Mouse (Mus musculus): ENCODE results near the gene Dnah1. TPM values are rescaled to one million over a fixed set of nuclear protein-coding genes. Genes with fewer than 3 reads are reported as not detected.

Gene Dnah1
- polyA plus RNA-seq, 1 experiment from 2014 or later: 7.1 TPM

DNA sequence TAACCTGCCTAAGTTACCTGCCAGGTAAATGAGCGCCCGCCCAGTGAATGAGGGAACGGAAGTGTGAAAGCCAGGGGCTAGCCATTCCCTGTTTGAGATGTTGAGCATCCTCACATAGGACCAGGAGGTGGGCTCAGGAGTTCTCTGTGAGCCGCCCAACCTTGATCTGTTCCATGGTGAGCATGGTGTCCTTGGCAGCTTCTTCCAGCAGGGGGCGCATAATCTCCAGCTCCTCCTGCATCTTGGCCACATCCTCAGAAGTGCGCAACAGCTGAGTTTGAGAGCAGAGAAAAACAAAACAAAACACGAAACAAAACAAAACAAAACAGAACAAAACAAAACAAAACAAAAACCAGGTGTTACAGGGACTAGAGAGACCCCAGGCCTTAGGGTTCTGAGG is 51.5 kb downstream of the Dnah1 start:
- DNase-seq (ENCODE audit: low spot score): peak; percentile 81
- Histone ChIP-seq H3K9me3 (no peaks in the 10 kb centered on the region), H3K4me3 (no peak overlapping the region), H3K27me3 (ENCODE audit: insufficient read depth, poor library complexity, severe bottlenecking) (peaks cover 8% of the 10 kb centered on the region), H3K36me3 (no peaks in the 10 kb centered on the region), H3K4me1 (replicated peaks) (peaks cover 31% of the 10 kb centered on the region), H3K27ac (no peak overlapping the region)
- 25% methylated on average over 7 of the region's 7 CpGs for WGBS

DNA sequence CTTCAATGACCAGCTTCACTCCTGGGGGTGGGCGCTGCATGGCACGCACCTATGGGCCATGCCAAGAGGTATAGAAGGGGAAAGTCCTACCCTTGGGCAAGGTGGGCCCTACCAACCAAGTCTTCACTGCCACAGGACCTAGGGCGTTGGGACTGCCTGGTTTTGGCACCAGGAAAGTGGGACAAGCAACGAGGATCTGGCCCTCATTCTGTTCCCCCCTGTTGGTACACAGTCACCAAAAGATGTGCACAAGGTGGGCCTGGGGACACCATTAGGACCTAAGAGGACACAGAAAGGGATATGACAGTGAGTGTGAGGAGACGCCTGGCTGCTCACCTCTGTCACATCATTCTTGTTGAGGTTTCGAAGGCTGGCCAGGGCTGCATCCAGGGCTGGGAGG is 52.6 kb downstream of the Dnah1 start:
- WGBS: 95% methylated on average over 6 of the region's 6 CpGs
- DNase-seq (ENCODE audit: low spot score): no peak
- H3K27ac ChIP-seq: no peak overlapping the region
- no peaks in the 10 kb centered on the region for H3K36me3 ChIP-seq
- H3K4me3 ChIP-seq: no peak overlapping the region
- H3K27me3 ChIP-seq (ENCODE audit: insufficient read depth, poor library complexity, severe bottlenecking): peaks cover 8% of the 10 kb centered on the region
- H3K9me3 ChIP-seq: no peaks in the 10 kb centered on the region
- H3K4me1 ChIP-seq (replicated peaks): peaks cover 31% of the 10 kb centered on the region

DNA sequence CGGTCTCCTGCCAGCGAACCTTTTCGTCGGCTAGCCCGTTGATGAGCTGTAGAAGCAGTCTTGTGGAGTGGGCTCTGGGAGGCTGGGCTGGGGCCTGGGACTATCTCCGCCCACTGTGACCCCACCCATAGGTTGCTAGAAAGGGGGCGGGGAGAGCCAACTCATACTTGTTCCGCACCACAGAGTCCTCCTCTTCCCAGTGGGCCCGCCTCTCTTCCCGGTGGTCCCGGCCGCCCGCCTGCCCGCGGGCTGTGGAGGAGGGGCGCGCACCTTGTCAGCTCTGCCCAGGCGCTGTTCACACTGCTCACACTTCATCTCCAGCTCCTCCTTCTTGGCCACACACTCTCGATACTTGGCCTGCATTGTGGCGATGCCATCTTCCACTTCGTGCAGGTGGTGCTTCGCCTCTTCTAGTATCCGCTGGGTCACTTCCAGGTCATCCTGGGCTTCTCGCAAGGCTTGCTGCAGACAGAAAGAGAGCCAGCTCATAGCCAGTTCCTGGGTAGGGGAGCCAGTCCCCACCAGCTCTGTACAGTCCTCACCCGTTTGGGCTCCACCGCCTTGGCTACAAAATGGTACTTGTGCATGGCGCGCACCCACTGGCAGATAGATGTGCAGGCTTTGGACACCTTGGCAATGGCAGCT is 54.1 kb downstream of the Dnah1 start:
- WGBS: 16% methylated on average over 28 of the region's 28 CpGs
- Histone ChIP-seq H3K27ac (peak overlapping the region; percentile 80), H3K4me1 (replicated peaks) (peaks cover 31% of the 10 kb centered on the region), H3K9me3 (no peaks in the 10 kb centered on the region), H3K36me3 (no peaks in the 10 kb centered on the region), H3K27me3 (ENCODE audit: insufficient read depth, poor library complexity, severe bottlenecking) (peaks cover 8% of the 10 kb centered on the region), H3K4me3 (peak overlapping the region; percentile 42)
- DNase-seq (ENCODE audit: low spot score): peak; percentile 81

DNA sequence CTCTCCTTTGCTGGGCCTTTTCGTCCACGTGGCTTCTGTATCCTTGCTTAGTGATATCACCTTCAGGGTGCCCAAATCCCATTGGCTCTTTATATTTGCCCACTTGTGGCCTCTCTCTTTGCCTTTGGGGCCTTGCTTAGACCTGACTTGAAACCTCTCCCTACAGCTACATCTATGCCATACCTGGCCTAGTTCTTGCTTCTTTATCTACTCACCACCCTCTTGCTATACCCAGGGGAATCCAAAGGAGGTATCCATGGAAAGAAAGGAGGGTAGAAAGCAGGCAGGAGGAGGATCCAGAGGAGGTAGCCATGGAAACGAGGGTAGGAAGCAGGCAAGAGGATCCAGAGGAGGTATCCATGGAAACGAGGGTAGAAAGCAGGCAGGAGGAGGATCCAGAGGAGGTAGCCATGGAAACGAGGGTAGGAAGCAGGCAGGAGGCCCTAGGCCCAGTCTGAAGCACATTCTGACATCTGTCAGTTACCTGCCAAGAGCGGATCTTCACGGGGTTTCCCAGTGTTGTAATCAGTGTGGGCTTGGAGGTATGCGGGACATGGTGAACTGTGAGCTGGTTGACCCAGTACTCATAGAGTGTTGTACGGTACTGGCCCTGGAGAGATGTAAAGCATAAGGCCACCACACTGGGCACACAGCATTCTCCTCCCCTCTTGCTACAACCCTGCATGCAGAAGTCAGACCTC is 55.2 kb downstream of the Dnah1 start:
- peak overlapping the region; percentile 42 for H3K4me3 ChIP-seq
- H3K36me3 ChIP-seq: peaks cover 6% of the 10 kb centered on the region
- peaks cover 8% of the 10 kb centered on the region for H3K27me3 ChIP-seq (ENCODE audit: insufficient read depth, poor library complexity, severe bottlenecking)
- H3K9me3 ChIP-seq: no peaks in the 10 kb centered on the region
- peaks cover 31% of the 10 kb centered on the region for H3K4me1 ChIP-seq (replicated peaks)
- DNase-seq (ENCODE audit: low spot score): peak; percentile 47
- 43% methylated on average over 9 of the region's 9 CpGs for WGBS
- H3K27ac ChIP-seq: peak overlapping the region; percentile 80

DNA sequence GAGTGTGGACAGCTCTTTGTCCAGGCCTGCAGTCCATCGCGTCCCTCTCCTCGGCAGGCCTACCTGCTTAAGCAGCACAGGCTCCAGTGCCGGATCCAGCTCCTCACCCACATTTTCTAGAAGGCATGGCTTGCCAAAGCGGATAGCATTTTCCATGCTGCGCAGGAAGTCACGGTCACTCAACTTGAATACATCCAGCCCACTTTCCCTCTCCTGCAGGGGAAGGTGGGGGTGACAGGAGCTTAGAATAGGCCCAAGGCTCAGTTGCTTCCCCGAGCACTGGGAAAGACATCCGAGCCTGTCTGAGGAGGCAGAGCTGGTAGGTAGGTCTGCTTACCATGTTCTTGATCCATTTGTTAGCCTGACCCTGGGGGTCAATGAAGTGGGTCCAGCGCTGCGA is 56.0 kb downstream of the Dnah1 start:
- H3K36me3 ChIP-seq: peaks cover 14% of the 10 kb centered on the region
- H3K4me3 ChIP-seq: no peak overlapping the region
- 80% methylated on average over 11 of the region's 11 CpGs for WGBS
- H3K4me1 ChIP-seq (replicated peaks): peaks cover 31% of the 10 kb centered on the region
- peak overlapping the region; percentile 80 for H3K27ac ChIP-seq
- no peak for DNase-seq (ENCODE audit: low spot score)
- no peaks in the 10 kb centered on the region for H3K9me3 ChIP-seq
- peaks cover 8% of the 10 kb centered on the region for H3K27me3 ChIP-seq (ENCODE audit: insufficient read depth, poor library complexity, severe bottlenecking)

DNA sequence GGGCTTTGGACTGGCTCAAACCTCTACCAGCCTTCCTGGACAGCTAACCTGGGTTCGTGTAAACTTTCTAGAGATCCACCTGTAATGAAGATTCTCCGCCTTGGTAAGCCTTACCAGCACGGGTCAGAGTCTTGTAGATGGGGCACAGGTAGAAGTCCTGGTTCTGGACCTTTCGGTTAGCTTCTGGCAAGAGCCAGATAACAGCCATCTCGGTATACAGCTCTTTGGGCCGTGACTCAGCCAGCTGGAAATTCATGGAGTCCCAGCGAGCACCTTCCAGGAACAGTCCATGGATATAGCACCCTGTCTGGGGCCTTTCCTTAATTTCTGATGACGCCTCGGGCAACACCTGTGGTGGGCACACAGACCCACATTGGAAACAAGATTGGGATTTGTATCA is 62.8 kb downstream of the Dnah1 start:
- 94% methylated on average over 9 of the region's 9 CpGs for WGBS
- H3K27me3 ChIP-seq (ENCODE audit: insufficient read depth, poor library complexity, severe bottlenecking): no peaks in the 10 kb centered on the region
- H3K9me3 ChIP-seq: no peaks in the 10 kb centered on the region
- DNase-seq (ENCODE audit: low spot score): no peak
- no peak overlapping the region for H3K27ac ChIP-seq
- H3K4me3 ChIP-seq: no peak overlapping the region
- no peaks in the 10 kb centered on the region for H3K4me1 ChIP-seq (replicated peaks)
- H3K36me3 ChIP-seq: peaks cover 81% of the 10 kb centered on the region

DNA sequence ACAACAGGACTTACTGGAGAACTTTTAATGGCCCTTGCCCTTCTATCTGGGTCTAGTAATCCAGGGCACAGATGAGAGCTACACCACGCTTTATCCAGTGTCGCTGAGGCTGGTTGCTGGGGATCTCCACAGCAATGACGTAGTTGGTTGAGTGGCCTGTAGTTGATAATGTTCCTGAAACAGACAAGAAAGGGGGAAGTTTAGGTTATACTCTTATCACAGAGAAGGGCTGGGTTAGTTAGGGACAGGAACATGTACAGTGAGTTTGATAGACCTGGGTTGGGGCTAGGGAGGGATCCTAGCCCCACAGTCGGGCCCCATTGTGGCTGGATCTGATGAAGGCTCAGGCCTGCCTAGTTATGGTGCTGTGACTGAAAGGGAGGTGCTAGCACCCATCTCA is 63.3 kb downstream of the Dnah1 start:
- no peak overlapping the region for H3K27ac ChIP-seq
- H3K4me3 ChIP-seq: no peak overlapping the region
- WGBS: 95% methylated on average over 4 of the region's 4 CpGs
- H3K9me3 ChIP-seq: no peaks in the 10 kb centered on the region
- no peak for DNase-seq (ENCODE audit: low spot score)
- no peaks in the 10 kb centered on the region for H3K27me3 ChIP-seq (ENCODE audit: insufficient read depth, poor library complexity, severe bottlenecking)
- no peaks in the 10 kb centered on the region for H3K4me1 ChIP-seq (replicated peaks)
- peaks cover 86% of the 10 kb centered on the region for H3K36me3 ChIP-seq

DNA sequence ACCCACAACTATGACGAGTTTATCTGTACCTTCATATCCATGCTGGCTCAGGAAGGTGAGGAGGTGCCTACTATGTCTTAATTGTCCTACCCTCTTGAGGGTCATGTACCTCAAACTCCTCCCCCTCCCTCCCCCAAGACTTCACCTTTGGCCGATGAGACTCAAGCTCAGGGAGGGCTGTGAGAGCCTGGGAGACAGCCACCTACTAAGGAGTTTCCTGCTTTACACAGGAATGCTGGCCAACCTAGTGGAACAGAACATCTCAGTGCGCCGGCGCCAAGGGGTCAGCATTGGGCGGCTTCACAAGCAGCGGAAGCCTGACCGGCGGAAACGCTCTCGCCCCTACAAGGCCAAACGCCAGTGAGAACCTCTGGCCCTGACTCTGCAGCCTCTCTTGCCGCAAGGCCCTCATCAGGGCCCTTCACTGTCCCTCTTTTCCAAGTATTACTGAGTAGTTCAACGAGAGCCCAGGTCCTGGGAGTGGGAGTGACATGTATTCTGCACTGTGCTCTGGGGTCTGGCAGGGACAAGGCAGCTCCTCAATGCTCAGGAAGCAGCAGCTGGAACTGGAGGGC is 65.1 kb downstream of the Dnah1 start:
- Histone ChIP-seq H3K27me3 (ENCODE audit: insufficient read depth, poor library complexity, severe bottlenecking) (no peaks in the 10 kb centered on the region), H3K4me3 (no peak overlapping the region), H3K27ac (no peak overlapping the region), H3K9me3 (no peaks in the 10 kb centered on the region), H3K36me3 (peaks cover 100% of the 10 kb centered on the region), H3K4me1 (replicated peaks) (no peaks in the 10 kb centered on the region)
- DNase-seq (ENCODE audit: low spot score): no peak
- 94% methylated on average over 14 of the region's 14 CpGs for WGBS

DNA sequence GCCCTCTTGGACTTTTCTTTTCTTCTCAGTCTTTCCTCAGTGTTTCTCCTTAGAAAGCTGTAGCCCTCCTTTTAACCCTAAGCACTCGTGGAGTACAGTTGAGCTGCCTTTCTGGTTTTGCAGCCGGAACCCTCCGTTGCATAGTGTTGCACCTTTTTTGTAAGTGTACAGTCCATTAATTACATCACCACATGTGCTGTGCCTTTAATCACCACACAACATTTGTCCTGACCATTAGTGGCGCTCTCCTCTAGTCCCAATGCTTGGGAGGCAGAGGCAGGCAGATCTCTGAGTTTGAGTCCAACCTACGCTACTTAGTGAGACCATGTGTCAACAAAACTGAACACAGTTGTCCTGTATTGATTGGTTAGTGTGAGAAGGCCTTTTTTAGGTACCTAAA is 71.6 kb downstream of the Dnah1 start:
- no peaks in the 10 kb centered on the region for H3K27me3 ChIP-seq (ENCODE audit: insufficient read depth, poor library complexity, severe bottlenecking)
- WGBS: 86% methylated on average over 5 of the region's 5 CpGs
- H3K4me3 ChIP-seq: peak overlapping the region; percentile 78
- no peak for DNase-seq (ENCODE audit: low spot score)
- H3K36me3 ChIP-seq: peaks cover 46% of the 10 kb centered on the region
- H3K27ac ChIP-seq: peak overlapping the region; percentile 97
- H3K9me3 ChIP-seq: no peaks in the 10 kb centered on the region
- peaks cover 19% of the 10 kb centered on the region for H3K4me1 ChIP-seq (replicated peaks)

DNA sequence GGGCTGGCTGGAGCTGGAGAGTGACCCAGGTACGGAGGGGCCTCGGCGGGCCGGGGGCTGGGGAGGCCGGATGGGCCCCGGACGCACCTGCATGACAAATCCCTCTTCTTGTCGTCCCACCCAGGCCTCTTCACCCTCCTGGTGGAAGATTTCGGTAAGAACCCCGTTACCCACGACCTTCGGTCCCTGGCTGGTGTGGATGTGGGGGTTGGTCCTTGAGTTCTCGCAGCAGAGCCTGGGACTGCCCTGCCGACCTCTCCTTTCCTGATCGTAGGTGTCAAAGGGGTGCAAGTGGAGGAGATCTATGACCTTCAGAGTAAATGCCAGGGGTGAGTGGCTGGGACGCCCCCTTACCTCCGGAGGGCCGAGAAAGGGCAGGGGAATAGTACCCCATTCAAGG is 72.1 kb downstream of the Dnah1 start:
- Histone ChIP-seq H3K4me1 (replicated peaks) (peaks cover 19% of the 10 kb centered on the region), H3K9me3 (no peaks in the 10 kb centered on the region), H3K4me3 (peak overlapping the region; percentile 78), H3K27ac (peak overlapping the region; percentile 97), H3K27me3 (ENCODE audit: insufficient read depth, poor library complexity, severe bottlenecking) (no peaks in the 10 kb centered on the region), H3K36me3 (peaks cover 41% of the 10 kb centered on the region)
- no peak for DNase-seq (ENCODE audit: low spot score)
- under 1% methylated on average over 18 of the region's 18 CpGs for WGBS

DNA sequence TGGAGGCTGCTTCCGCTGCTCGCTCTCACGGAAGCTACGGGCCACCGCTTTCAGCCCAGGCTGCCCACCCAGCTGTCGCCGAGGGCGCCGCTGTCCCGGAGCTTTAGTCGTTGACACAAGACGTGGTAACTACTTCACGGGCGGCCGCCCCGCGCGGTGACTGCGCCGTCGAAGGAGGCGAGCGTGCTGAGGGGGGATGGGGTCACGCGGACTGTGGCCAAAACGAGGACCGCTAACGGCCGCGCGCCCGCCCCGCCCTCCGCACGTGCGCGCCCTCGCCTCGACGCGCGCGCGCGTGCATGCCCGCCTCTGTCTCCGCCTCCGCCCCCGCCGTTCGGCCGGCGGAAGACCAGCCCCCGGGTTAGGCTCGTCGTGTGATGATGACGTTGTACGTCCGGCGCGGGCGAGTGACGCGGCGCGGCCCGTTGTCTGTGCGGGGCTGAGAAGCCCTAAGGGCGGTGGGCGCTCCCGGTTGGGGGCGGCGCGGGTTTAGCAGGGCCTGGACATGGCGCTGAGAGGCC is 72.6 kb downstream of the Dnah1 start, which contains the start of the genes Phf7 and Bap1:
Gene Phf7, minus strand, starts transcription at position 234 of the 521 bp plus-strand sequence.
Gene Bap1, plus strand, starts transcription at position 367 of the 521 bp plus-strand sequence.
- Histone ChIP-seq H3K9me3 (no peaks in the 10 kb centered on the region), H3K36me3 (peaks cover 37% of the 10 kb centered on the region), H3K4me1 (replicated peaks) (peaks cover 19% of the 10 kb centered on the region), H3K4me3 (peak within 1 kb of the TSS; percentile 78), H3K27ac (peak within 1 kb of the TSS; percentile 97), H3K27me3 (ENCODE audit: insufficient read depth, poor library complexity, severe bottlenecking) (no peaks in the 10 kb centered on the region)
- under 1% methylated on average over 75 of the region's 75 CpGs for WGBS
- DNase-seq (ENCODE audit: low spot score): peak; percentile 97

DNA sequence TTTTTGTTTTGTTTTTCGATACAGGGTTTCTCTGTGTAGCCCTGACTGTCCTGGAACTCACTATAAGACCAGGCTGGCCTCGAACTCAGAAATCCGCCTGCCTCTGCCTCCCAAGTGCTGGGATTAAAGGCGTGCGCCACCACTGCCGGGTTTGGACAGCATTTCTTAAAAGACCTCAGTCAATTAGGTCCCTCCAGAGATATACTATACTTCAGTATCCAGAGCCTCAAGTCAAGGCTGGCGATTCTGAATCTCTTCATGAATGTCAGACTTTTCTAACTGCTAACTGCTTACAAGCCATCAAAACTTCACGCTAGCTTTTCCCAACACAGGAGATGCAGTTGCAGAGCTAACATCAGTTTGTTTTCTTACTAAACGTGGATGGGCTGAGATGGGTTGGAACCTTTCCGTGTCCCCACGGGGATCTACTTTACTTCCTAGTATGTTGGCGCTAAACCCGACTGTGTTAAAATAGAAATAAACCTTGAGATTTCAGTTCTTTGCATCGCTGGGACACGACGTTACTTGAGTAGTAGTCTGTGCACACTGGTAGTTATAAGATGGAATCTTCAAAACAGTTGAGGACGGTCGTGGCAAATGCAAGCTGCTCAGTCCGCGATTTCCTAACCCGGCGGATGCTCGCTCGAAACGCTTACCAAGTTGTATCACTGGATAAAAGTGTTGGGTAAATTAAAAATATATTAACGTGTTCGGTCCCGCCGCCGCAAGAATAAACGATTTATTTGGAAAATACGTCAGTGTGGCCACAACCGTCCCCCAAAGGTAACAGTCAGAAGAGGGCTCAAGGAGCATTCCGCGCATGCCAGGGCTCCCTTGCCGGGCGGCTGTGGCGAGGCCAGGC is 73.2 kb downstream of the Dnah1 start:
- no peak for DNase-seq (ENCODE audit: low spot score)
- Histone ChIP-seq H3K36me3 (peaks cover 30% of the 10 kb centered on the region), H3K27me3 (ENCODE audit: insufficient read depth, poor library complexity, severe bottlenecking) (no peaks in the 10 kb centered on the region), H3K9me3 (no peaks in the 10 kb centered on the region), H3K4me3 (peak overlapping the region; percentile 78), H3K4me1 (replicated peaks) (peaks cover 19% of the 10 kb centered on the region), H3K27ac (peak overlapping the region; percentile 97)
- WGBS: 23% methylated on average over 38 of the region's 38 CpGs
